Mouse (Mus musculus) gastrocnemius, postnatal 25 days (tissue): ENCODE measurements around the gene Sema3c. TPM values are rescaled to one million over a fixed set of nuclear protein-coding genes. Genes with fewer than 3 reads are reported as not detected.

ENCODE experiments used
- DNase-seq: peaks from one replicate; pipeline ENCODE4 v3.0.0; 2022
- total RNA-seq, 2 experiments: library from RNA; stranded (reverse); gene quantifications; 1 replicate in 1 of 2; 2 replicates in 1 of 2; pipeline ENCODE4 v1.2.3; 2021

The Sema3c gene
- total RNA-seq, 2 experiments from 2014 or later: 61.8 to 69.4 TPM

DNA sequence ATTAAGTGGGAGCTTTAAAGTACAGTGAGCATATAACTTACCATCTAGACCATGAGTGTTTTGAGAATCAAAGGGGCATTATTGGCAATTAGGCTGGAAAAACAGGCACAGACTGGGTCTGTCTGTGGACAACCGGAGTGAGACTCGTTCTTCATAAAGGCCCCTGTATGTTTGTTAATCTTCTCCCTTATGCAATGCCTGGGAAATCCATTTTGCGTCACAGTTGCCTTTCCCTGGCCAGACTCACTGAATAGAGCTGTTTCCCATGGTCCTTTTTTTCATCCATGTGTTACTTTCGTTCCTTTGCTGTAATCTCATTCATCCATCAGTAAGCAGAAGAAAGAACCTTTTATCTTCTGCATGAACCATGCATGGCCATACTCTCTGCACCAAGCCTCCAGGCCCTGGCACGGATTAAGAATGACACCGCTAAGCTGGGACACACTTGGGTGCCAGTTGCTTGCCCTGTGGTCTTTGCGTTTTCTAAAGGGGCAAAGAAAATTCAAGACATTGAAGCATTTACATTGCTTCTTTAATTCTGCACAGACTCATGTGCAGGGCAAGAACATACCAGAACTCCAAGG is 73.7 kb downstream of the Sema3c start:
- no peak for DNase-seq

DNA sequence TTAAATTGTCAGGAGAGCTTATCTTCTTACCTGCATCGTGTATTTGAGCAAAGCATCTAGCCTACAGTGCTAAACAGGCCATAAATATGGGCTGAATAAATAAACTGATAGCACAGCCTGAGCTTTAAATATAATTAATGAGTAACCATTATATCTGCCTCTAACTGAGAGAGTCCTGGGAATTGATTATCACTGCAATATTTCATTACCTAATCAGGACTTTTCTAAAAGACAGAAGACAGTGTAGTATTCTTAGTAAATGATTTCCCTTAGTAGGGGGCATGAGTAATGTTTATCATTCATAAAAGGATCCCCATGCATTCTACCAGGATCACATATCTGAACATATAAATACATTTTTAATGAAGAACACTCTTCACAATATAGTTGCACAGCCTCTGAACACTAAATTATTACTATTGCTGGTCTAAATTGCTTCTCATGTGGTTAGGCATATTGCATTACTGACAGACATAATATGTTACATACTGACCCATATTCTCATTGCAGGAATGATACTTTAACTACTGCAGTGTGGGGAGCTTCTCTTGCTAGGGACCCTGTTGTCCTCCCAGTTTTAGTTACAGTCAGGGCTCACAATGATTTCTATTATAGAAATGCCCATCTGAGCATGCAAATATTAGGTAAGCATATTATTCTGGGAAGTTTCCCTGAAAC is 74.9 kb downstream of the Sema3c start:
- DNase-seq: no peak

GRCm38 (mm10) chr5:17661223-17661622 is 87.1 kb downstream of the Sema3c start:
- DNase-seq: no peak

DNA sequence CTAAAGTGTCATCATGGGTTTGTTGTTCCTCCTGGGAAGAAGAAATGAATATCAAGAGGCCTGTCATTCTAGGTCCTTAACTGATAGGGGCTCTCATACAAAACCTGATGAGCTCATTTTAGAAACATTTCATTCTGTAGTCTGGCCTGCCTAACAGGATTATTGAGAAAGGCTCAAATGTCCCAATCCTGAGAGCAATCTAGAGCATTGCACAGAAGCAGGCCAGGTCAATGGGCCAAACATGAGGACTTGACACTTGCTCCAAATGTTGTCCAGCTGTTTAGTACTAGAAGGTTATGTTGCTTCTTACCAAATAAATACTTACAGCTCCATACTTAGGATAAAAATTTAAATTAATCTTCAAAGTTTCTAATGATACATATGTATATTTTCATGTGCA is 97.3 kb downstream of the Sema3c start:
- DNase-seq: no peak

DNA sequence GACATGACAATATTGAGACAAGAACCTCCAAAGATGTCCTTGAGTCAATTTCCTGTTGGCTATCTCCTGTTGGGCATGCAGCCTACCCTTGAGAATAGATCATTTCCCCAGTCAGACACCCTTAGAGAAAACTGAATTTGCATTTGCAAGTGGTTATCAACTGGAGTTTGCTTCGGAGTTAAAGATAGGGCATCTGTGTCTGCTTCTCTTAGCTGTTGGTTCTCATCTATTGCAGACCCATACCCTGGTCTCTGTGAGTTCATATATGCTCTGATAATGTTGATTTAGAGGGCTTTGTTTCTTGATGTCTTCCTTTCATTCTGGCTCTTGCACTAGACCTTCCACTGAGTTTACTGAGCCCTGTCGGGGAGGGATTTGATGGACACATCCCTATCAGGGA is 106.8 kb downstream of the Sema3c start:
- DNase-seq: no peak

- peak; percentile 56 for DNase-seq
These were observed 115.0 kb downstream of the Sema3c start for GRCm38 (mm10) chr5:17689121-17689520.

GRCm38 (mm10) chr5:17689604-17690003 is 115.5 kb downstream of the Sema3c start:
- peak; percentile 52 for DNase-seq

DNA sequence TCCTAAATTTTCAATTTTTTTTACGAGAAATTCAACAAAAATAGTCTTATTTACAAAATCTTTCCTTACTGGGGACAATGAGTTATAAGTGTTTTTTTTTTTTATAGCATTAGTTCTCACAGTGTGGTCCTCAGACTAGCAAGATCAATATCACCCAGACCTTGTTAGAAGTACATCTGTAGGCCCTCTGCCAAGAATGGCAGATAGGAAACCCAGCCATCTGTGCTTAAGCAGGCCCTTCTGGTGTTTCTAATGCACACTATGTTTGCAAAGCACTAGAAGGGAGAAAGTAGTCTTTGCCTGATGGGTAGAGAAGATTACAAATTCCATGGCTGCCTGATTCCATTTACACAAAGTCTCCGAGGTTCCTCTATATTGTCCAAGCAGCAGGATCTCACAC is 121.3 kb downstream of the Sema3c start:
- no peak for DNase-seq

- no peak for DNase-seq
These were observed 124.8 kb downstream of the Sema3c start for GRCm38 (mm10) chr5:17698905-17699304.

GRCm38 (mm10) chr5:17704160-17704559 is 130.1 kb downstream of the Sema3c start:
- no peak for DNase-seq

DNA sequence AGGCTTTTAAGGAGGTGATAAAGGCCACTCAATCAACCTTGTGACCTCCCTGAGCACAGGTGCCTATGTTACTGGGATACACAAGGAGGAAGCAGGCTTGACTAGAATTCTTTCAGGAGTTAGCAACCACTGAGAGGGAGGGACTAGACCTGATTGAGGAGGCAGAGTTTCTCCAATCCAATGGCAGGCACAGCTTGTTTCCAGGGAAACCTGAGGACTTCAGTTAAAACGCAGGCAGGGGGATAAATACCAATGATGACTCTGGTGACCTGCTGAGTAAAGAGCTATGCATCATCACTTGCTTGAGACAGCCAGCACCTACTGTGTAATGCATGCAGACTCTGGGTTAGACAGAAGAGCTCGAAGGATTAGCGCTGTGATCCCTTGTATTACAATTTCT is 133.0 kb downstream of the Sema3c start:
- no peak for DNase-seq

- DNase-seq: no peak
These were observed 138.3 kb downstream of the Sema3c start for GRCm38 (mm10) chr5:17712374-17712773.

GRCm38 (mm10) chr5:17715206-17715605 is 141.1 kb downstream of the Sema3c start:
- no peak for DNase-seq

GRCm38 (mm10) chr5:17720011-17720410 is 145.9 kb downstream of the Sema3c start:
- DNase-seq: peak; percentile 6

DNA sequence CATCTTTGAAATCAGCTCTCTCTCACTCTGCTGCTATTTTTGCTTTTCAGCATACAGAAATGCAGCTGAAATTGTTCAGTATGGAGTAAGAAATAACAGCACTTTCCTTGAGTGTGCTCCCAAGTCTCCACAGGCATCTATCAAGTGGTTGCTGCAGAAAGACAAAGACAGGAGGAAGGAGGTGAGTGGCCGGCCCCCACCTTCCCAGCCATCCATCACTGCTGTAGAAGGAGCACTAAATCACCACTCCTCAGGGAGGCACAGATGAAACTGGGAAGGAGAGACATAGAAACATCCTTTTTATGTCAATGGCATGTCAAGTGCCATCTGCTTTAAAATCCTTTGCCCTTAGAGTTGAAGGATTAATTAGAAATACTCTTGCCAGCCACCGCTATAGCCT is 149.9 kb downstream of the Sema3c start:
- no peak for DNase-seq

- DNase-seq: no peak
These were observed 154.0 kb downstream of the Sema3c start for GRCm38 (mm10) chr5:17728047-17728446.

DNA sequence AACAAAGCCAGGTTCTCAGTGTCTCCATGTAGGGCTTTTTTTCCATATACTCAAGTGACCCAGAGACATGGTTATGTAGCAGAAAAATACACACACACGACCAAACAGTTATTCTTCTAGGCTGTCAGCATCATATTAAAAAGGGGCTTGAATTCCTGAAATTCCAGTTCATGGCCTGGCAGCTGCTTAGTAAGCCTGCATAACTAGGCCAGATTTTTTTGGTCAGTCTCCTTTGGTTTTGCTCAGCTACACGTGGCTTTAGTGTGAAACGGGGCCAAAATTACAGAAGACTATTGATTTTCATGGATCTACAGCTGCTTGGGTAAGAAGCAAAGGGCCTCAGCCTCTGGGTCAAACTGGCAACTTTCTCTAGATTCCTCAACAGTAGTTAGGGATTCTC is 165.7 kb downstream of the Sema3c start:
- no peak for DNase-seq

DNA sequence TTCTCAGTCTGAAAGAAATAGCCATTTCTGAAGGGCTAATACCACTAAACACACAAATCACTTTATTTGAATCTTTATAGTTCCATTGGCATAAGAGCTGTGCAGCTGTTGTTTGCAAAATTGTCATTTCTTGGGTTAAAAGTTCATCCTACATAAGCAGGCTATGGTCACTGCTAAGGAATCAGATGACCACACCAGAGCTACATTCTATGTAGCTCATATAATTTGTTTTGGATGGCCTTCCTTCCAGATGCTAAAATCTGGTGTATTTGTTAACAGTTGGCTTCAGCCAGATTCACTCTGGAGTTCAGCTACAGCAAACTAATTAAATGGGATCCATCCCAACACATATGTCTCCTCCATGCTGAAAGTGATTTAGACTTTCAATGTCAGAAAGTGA is 172.4 kb downstream of the Sema3c start:
- DNase-seq: no peak

GRCm38 (mm10) chr5:17747143-17747542 is 173.1 kb downstream of the Sema3c start:
- no peak for DNase-seq

DNA sequence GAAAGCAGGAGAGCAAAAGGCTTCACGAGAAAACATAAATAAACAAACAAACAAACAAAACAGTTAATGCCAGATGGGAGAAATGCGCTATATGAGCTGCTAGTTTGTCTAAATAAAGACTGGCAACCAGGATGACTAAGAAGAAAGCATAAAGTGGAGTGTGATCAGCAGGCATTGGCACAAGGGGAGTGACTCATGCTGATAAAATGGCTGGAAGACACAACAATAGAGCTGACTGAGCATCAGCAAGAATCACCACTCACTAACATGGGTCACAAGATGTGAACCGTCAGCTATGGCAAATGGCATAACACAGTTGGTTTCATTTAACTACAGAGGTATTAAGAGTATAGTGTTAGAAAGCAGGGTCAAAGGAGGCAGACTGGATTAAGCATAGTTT is 174.2 kb downstream of the Sema3c start:
- no peak for DNase-seq

DNA sequence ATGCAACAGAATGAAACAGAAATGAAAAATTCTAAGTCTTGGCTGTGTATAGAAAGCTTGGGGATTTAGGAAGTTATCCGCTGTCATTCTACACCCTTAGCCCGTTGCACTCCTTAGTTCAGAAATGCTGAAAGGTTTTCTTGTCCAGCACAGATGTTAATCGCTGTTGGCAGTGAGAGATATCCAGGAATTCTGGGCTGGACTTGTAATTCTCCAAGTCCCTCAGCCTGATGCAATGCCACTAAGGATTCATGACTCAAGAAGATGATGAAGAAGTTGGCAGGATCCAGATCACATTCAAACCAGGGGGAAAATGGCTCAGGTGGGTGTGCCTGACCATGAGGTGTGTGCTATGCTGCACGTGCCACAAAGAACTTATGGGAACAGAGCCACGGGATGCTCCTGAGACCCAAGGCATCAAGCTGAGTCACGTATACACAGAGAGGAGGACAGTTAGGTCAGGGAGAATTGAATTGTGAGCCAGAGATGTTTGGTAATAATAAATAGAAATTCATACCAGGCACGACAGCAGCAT is 179.5 kb downstream of the Sema3c start:
- DNase-seq: peak; percentile 37

DNA sequence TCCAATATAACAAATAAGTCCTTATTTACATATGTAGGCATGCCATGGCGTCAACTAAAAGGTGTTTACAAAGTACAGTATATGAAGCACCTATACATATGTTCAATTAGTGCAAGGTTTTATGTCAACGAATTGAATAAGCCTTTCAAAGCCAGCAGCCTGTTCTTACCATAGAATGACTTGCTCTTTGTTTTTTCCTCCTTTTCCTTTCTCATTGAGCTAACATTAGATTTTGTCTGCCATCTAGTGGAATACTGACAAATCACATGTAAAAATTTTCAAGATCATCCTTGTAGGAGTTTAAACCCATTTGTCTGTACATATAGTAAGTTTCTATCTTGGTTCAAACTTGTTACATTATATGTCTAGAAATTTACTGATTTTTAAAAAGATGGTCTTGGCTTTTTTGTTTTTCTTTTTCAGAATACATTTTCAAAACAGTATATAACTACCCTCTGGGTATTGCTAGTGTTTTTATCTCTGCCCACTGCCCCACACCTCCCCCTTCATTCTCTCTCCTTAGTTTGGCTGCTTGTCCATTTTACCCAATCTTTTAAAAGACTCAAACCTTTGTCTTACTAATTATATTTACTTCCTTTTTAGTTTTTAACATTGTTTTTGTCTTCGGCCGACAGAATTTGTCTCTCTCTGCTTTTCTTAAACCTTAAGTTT is 192.1 kb downstream of the Sema3c start:
- no peak for DNase-seq

DNA sequence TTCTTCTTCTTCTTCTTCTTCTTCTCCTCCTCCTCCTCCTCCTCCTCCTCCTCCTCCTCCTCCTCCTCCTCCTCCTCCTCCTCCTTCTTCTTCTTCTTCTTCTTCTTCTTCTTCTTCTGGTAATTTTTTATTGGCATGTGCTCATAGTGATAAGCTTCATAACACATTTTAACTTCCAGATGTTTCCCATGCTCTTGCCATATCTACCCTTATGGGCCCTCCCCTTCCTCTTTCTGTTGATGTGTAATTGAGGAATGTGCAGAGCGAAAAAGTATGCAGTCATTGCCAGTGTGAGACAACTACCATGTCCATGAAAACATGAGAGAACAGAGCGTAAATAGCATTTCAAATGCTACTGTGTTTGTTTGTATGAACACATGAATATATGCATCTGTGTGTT is 196.2 kb downstream of the Sema3c start:
- no peak for DNase-seq

DNA sequence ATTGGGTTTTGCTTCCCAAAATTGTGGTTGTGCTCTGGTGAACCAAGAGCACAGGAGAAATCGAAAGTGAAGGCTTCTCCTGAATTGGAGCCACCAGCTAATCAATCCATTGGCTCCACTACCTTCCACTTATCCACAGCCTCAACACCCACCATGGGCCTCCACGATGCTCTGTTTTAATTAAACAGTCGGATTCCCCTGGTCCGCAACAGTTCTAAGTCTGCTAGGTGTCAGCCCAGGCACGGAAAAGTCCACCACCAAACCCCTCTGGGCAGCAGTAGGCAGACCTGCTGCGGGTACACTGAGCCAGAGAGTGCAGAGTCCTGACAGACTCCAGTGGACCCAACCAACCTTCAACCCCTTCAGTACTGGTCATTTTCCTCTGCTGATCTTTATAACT is 202.5 kb downstream of the Sema3c start:
- DNase-seq: no peak
